Mouse (Mus musculus) intestine, embryonic 14.5 days (tissue): Measurements from ENCODE around the gene Satb2. TPM values are rescaled to one million over a fixed set of nuclear protein-coding genes. Genes with fewer than 3 reads are reported as not detected.

ENCODE experiments used
- ATAC-seq: fragments of 200-750 bp; cut with Nextera tagmentation; replicated peaks from 2 replicates; pipeline ENCODE4 v1.8.0; 2017; ENCODE audit warnings: low read depth, moderate number of reproducible peaks, moderate TSS enrichment, moderate library complexity; ENCODE audit not compliant: low FRiP score, low TSS enrichment
- DNase-seq: peaks from one replicate; pipeline ENCODE4 v3.0.0-alpha.2; 2018; ENCODE audit warnings: low spot score
- H3K27ac ChIP-seq: fragments of 300-500 bp; sonication (generic); 2 replicates; pipeline ENCODE4 v1.5.1; 2014; ENCODE audit warnings: low read depth, mild to moderate bottlenecking, control low read depth
- H3K27me3 ChIP-seq: fragments of 300-500 bp; sonication (generic); replicated peaks from 2 replicates; pipeline ENCODE4 v1.6.1; 2014; ENCODE audit warnings: low read length, control low read depth; ENCODE audit not compliant: control insufficient read depth, insufficient read depth
- H3K36me3 ChIP-seq: fragments of 300-500 bp; sonication (generic); 2 replicates; pipeline ENCODE4 v1.6.1; 2014; ENCODE audit warnings: low read length, control low read depth; ENCODE audit not compliant: control insufficient read depth, insufficient read depth
- H3K4me1 ChIP-seq: fragments of 300-500 bp; sonication (generic); replicated peaks from 2 replicates; pipeline ENCODE4 v1.6.1; 2014; ENCODE audit warnings: low read length, control low read depth, mixed read lengths; ENCODE audit not compliant: control insufficient read depth, insufficient read depth
- H3K4me2 ChIP-seq: fragments of 300-500 bp; sonication (generic); 2 replicates; pipeline ENCODE4 v1.6.1; 2014; ENCODE audit warnings: low read length
- H3K4me3 ChIP-seq: fragments of 300-500 bp; sonication (generic); 2 replicates; pipeline ENCODE4 v1.5.1; 2014; ENCODE audit warnings: low read depth, low read length, control low read depth, mixed read lengths
- H3K9ac ChIP-seq: fragments of 300-500 bp; sonication (generic); 2 replicates; pipeline ENCODE4 v1.6.1; 2014; ENCODE audit warnings: mild to moderate bottlenecking, low read length
- H3K9me3 ChIP-seq: fragments of 300-500 bp; sonication (generic); 2 replicates; pipeline ENCODE4 v1.6.1; 2016; ENCODE audit warnings: low read length, control low read depth; ENCODE audit not compliant: control insufficient read depth
- WGBS: fragments of 180-500 bp; shearing (Covaris S2); extraction: QIAGEN DNeasy Blood & Tissue Kit; methylation state at CpG from one replicate; pipeline ENCODE4 v1.1.7; 2014; 5-methylcytosine and 5-hydroxymethylcytosine counted together
- microRNA-seq: library from miRNA; unstranded; fragments of <30 nt; microRNA quantifications from one replicate; pipeline ENCODE4, GENCODE M21; 2016
- polyA plus RNA-seq: library from polyadenylated mRNA; unstranded; fragments of >200 nt; fragmentation: Nextera tagmentation; extraction: Ambion mirVana; gene quantifications from 2 replicates; pipeline ENCODE4 v1.2.1, GENCODE M21; 2014

Satb2 gene
- polyA plus RNA-seq, 1 experiment from 2014 or later = 4.3 TPM

- Histone ChIP-seq H3K4me1 (no peaks in the 10 kb centered on the region), H3K27me3 (no peaks in the 10 kb centered on the region), H3K9ac (no peak overlapping the region), H3K36me3 (no peaks in the 10 kb centered on the region), H3K4me2 (no peak overlapping the region), H3K4me3 (no peak overlapping the region), H3K9me3 (no peaks in the 10 kb centered on the region), H3K27ac (no peak overlapping the region)
- ATAC-seq (no peak), DNase-seq (no peak)
- 70% methylated on average over 1 of the region's 1 CpGs for WGBS
These were observed 214.2 kb downstream of the Satb2 start for GRCm38 (mm10) chr1:56764205-56764604.

- Histone ChIP-seq H3K4me1 (no peaks in the 10 kb centered on the region), H3K4me3 (no peak overlapping the region), H3K27me3 (no peaks in the 10 kb centered on the region), H3K27ac (no peak overlapping the region), H3K36me3 (no peaks in the 10 kb centered on the region), H3K9ac (no peak overlapping the region), H3K4me2 (no peak overlapping the region), H3K9me3 (no peaks in the 10 kb centered on the region)
- DNase-seq = no peak
- ATAC-seq = no peak
- 100% methylated on average over 1 of the region's 1 CpGs for WGBS
These were observed 216.9 kb downstream of the Satb2 start for GRCm38 (mm10) chr1:56761512-56761911.

GRCm38 (mm10) chr1:56753283-56753682, 225.2 kb downstream of the Satb2 start:
- Histone ChIP-seq H3K9ac (no peak overlapping the region), H3K4me1 (no peaks in the 10 kb centered on the region), H3K4me2 (no peak overlapping the region), H3K36me3 (no peaks in the 10 kb centered on the region), H3K27ac (no peak overlapping the region), H3K4me3 (no peak overlapping the region), H3K9me3 (no peaks in the 10 kb centered on the region), H3K27me3 (no peaks in the 10 kb centered on the region)
- ATAC-seq = no peak
- 30% methylated on average over 1 of the region's 1 CpGs for WGBS
- no peak for DNase-seq

GRCm38 (mm10) chr1:56750693-56751092, 227.8 kb downstream of the Satb2 start:
- ATAC-seq = no peak
- Histone ChIP-seq H3K4me3 (no peak overlapping the region), H3K9ac (no peak overlapping the region), H3K27ac (no peak overlapping the region), H3K4me2 (no peak overlapping the region), H3K27me3 (no peaks in the 10 kb centered on the region), H3K9me3 (no peaks in the 10 kb centered on the region), H3K4me1 (no peaks in the 10 kb centered on the region), H3K36me3 (no peaks in the 10 kb centered on the region)
- no peak for DNase-seq
- WGBS = 96% methylated on average over 2 of the region's 2 CpGs

- no peak overlapping the region for H3K27ac ChIP-seq
- no peaks in the 10 kb centered on the region for H3K27me3 ChIP-seq
- H3K4me2 ChIP-seq = no peak overlapping the region
- no peaks in the 10 kb centered on the region for H3K9me3 ChIP-seq
- ATAC-seq = no peak
- WGBS = 86% methylated on average over 16 of the region's 16 CpGs
- no peaks in the 10 kb centered on the region for H3K36me3 ChIP-seq
- H3K4me1 ChIP-seq = no peaks in the 10 kb centered on the region
- no peak overlapping the region for H3K4me3 ChIP-seq
- no peak overlapping the region for H3K9ac ChIP-seq
- no peak for DNase-seq
These were observed 228.7 kb downstream of the Satb2 start for GRCm38 (mm10) chr1:56749629-56750311.

- H3K27ac ChIP-seq = no peak overlapping the region
- no peaks in the 10 kb centered on the region for H3K9me3 ChIP-seq
- DNase-seq (no peak), ATAC-seq (no peak)
- no peaks in the 10 kb centered on the region for H3K4me1 ChIP-seq
- H3K9ac ChIP-seq = no peak overlapping the region
- H3K36me3 ChIP-seq = no peaks in the 10 kb centered on the region
- no peak overlapping the region for H3K4me2 ChIP-seq
- no peaks in the 10 kb centered on the region for H3K27me3 ChIP-seq
- WGBS = 78% methylated on average over 11 of the region's 11 CpGs
- H3K4me3 ChIP-seq = no peak overlapping the region
These were observed 229.5 kb downstream of the Satb2 start for GRCm38 (mm10) chr1:56748876-56749493.

Small RNAs within 50 kb of the gene (microRNA-seq; reads per million reads assigned to microRNA genes)
- gene Gm23943 = not detected
